Mouse (Mus musculus) G1E (cell line): ENCODE data around the gene Sec62.

ENCODE experiments used
- CTCF ChIP-seq: IDR thresholded peaks from 2 replicates; pipeline ENCODE4 v1.5.1; 2012; ENCODE audit warnings: low read depth, low read length, inconsistent platforms, mixed read lengths
- GATA1 ChIP-seq: IDR thresholded peaks from 2 replicates; pipeline ENCODE4 v1.6.1; 2012; ENCODE audit warnings: borderline replicate concordance, low read length, inconsistent platforms, mixed read lengths
- GATA2 ChIP-seq: IDR thresholded peaks from 2 replicates; pipeline ENCODE4 v1.6.1; 2012; ENCODE audit warnings: low read depth, low read length, inconsistent platforms, borderline replicate concordance
- POLR2AphosphoS5 ChIP-seq: IDR thresholded peaks from 2 replicates; pipeline ENCODE4 v1.6.1; 2012; ENCODE audit warnings: low read depth, low read length, inconsistent platforms; ENCODE audit not compliant: insufficient replicate concordance
- TAL1 ChIP-seq: conservative IDR thresholded peaks from 2 replicates; pipeline ENCODE4 v1.6.1; 2012; ENCODE audit warnings: low read depth, low read length, inconsistent platforms, mixed read lengths

- TF ChIP-seq GATA1 (no peak), GATA2 (no peak), CTCF (no peak), POLR2AphosphoS5 (no peak), TAL1 (no peak)
Observed at GRCm38 (mm10) chr3:30767271-30767670, 25.4 kb upstream of the Sec62 start.
